Mouse (Mus musculus): Measurements from ENCODE around the gene Olfr672.
"Not testable (repeated sequence)": the region's sequence is repeated elsewhere in the genome, so short reads cannot be mapped to it uniquely, and the experiment has no call there.

The Olfr672 gene

DNA sequence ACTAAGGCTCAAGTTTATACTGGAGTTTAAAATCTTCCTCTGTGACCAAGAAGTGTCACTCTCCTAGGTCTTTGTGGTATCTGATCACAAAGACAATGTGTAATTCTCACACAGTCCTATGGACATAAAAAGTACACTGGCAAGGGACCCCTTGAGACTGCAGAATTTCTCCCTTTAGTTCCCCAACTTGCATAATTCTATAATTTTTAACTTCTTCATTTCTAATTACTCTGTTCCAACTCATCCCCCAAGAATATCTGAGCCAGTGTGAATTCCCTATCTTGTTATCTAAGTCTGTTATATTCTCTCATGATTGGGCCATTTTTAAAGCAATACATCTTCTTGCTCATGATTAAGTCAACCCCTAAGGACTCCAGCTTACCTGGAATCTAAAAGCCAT is at the start of gene Olfr672:
Gene Olfr672, minus strand, starts transcription at position 101 of the 400 bp plus-strand sequence.
- DNase-seq (ENCODE audit: low read depth, low spot score) = no peak

DNA sequence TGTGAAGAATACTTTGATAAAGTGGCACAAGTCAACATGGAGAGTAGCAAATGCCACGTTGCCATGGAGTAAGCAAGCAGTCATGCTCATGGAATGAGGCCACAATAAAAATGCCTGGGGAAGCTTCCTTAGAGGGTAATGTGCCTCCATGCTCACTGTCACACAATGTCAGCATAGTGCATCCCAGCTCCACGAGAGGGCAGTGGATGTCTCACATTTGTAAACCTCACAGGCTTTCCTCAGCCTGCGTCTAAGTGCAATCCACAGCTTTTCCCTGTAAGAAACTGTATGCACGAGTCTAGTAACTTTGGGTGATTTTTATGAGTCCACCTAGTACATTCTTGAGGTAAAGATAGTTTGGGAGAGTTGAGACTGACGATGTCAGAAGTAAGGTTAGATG is 32.0 kb upstream of the Olfr672 start:
- not testable (repeated sequence) for DNase-seq (ENCODE audit: low read depth, low spot score)

DNA sequence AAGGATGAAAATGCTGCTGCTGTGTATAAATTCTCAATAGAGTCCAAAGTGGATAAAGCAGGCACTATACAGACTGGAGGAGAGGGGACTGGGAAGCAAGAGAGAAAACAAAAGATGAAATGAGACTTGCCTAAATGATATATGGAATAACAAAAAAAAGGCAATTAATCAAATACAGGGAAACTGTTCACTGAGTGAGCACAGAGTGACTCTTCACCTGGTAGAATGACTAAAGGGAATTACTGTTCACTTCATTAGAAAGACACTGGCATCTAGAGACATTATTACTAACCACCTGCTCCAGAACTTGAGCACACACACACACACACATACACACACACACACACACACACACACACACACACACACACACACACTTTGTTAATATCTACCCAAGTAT is 30.6 kb upstream of the Olfr672 start, which contains the start of gene Olfr676:
Gene Olfr676, plus strand, starts transcription at position 301 of the 400 bp plus-strand sequence.
- DNase-seq (ENCODE audit: low read depth, low spot score) = no peak

DNA sequence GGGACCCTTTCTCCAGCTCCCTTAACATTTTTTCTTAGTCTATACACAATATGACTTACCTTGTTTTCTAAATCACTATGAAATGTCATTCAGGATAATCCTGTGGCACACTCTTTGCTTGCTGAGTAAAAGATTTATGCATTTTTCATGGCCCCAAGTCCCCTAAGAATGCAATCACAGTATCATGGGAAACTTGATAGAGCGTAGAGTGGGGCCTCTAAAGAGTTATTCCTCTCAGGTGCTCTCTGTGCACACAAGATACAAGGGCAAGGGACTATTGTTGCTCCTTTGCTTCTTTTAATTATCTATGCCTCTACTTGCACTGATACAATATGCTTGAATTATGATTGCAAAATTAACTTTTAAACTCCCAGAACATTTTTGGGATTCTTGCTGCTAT is 26.5 kb upstream of the Olfr672 start, which contains the start of gene Olfr675:
Gene Olfr675, minus strand, starts transcription at position 101 of the 400 bp plus-strand sequence.
- DNase-seq (ENCODE audit: low read depth, low spot score) = no peak

DNA sequence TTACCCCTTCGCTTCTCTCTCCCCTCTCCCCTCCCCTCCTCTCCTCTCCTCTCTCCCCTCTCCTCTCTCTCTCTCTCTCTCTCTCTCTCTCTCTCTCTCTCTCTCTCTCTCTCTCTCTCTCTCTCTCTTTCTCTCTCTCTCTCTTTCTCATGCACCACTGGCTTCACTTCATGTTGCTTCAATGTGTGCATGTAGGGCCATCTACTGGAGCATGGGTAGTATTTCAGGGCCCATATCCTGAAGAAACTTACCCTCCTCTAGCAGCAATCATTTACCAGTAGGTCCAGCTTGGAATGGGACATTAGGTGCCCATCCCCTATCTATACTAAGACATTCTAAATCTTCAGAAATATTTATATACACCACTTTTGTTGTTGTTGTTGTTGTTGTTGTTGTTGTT is 20.7 kb upstream of the Olfr672 start:
- no peak for DNase-seq (ENCODE audit: low read depth, low spot score)

DNA sequence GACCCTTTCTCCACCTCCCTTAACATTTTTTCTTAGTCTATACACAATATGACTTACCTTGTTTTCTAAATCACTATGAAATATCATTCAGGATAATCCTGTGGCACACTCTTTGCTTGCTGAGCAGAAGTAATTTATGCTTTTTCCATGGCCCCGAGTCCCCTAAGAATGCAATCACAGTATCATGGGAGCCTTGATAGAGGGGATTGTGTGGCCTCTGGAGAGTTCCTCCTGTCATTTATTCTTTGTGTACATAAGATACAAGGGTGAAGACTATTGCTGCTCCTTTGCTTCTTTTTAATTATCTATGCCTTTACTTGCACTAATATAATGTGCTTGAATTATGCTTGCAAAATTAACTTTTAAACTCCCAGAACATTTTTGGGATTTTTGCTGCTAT is 22.8 kb downstream of the Olfr672 start, which contains the start of gene Olfr671:
Gene Olfr671, minus strand, starts transcription at position 101 of the 400 bp plus-strand sequence.
- DNase-seq (ENCODE audit: low read depth, low spot score) = no peak

DNA sequence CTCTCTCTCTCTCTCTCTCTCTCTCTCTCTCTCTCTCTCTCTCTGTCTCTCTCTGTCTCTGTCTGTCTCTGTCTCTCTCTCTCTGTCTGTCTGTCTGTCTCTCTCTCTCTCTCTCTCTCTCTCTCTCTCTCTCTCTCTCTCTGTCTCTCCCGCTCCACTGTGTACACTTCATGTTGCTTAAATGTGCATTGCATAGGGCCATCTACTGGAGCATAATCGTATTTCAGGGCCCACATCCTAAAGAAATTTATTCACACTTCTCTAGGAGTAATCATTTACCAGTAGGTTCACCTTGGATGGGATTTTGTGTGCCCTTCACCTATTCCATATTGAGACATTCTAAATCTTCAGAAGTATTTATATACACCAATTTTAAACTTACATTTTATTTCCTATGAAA is 29.3 kb downstream of the Olfr672 start:
- not testable (repeated sequence) for DNase-seq (ENCODE audit: low read depth, low spot score)

DNA sequence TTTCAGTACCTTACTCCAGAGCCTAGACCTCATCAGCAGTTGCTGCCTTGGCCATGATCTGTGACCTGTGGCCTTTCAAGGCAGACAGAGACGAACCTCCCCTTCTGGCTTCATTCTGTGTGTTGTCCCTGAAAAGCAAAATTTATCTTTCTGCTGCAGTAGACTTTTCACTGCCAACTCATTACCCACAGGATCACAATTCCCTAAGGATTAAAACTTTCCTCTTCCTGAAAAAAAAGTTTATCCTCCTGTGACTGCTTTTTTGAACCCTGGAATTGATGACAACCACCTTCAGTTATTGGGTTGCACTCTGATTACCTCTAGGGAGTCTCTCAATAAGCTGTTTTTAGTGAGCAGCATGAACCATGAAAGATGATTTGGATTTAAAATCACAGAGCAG is 39.3 kb downstream of the Olfr672 start, which contains the start of gene Olfr670:
Gene Olfr670, minus strand, starts transcription at position 101 of the 400 bp plus-strand sequence.
- no peak for DNase-seq (ENCODE audit: low read depth, low spot score)

DNA sequence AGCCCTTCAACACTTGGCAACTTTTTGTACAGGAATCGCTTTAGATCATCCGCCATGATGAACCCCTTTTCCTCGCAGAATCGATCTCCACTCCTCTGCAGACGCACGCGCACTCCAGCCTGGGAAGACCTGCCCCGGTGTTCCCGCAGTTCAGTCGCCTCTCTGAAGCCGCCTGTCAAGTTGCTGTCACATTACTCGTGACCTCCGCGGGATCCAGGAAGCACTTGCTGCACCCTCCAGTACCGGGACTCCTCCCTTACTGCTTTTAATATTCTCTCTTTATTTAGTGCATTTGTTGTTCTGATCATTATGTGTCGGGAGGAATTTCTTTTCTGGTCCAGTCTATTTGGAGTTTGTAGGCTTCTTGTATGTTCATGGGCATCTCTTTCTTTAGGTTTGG is 51.6 kb downstream of the Olfr672 start:
- not testable (repeated sequence) for DNase-seq (ENCODE audit: low read depth, low spot score)
